Mouse (Mus musculus): ENCODE measurements around the gene Nepro. TPM values are rescaled to one million over a fixed set of nuclear protein-coding genes. Genes with fewer than 3 reads are reported as not detected.

Nepro gene
- polyA plus RNA-seq, 1 experiment from 2014 or later: 6.6 TPM

- Histone ChIP-seq H3K27ac (peak overlapping the region; percentile 93), H3K36me3 (ENCODE audit: poor library complexity, severe bottlenecking) (peaks cover 10% of the 10 kb centered on the region), H3K4me3 (peak overlapping the region; percentile 83), H3K4me2 (peak overlapping the region; percentile 68), H3K9me3 (replicated peaks) (no peaks in the 10 kb centered on the region), H3K9ac (peak overlapping the region; percentile 90), H3K4me1 (peaks cover 15% of the 10 kb centered on the region), H3K27me3 (no peaks in the 10 kb centered on the region)
- peak; percentile 42 for ATAC-seq
- WGBS: 7% methylated on average over 14 of the region's 14 CpGs
Measured at GRCm38 (mm10) chr16:44745471-44745865, 21.4 kb downstream of the Nepro start.

GRCm38 (mm10) chr16:44745866-44746562 lies 21.9 kb downstream of the Nepro start, which contains the start of gene Gtpbp8:
Gene Gtpbp8 (minus strand): TSS chr16:44746363.
- peak within 1 kb of the TSS; percentile 83 for H3K4me3 ChIP-seq

GRCm38 (mm10) chr16:44748007-44748406 lies 23.9 kb downstream of the Nepro start:
- WGBS: 61% methylated on average over 3 of the region's 3 CpGs
- Histone ChIP-seq H3K4me2 (no peak overlapping the region), H3K4me1 (peaks cover 15% of the 10 kb centered on the region), H3K4me3 (no peak overlapping the region), H3K9me3 (replicated peaks) (no peaks in the 10 kb centered on the region), H3K9ac (no peak overlapping the region), H3K36me3 (ENCODE audit: poor library complexity, severe bottlenecking) (no peaks in the 10 kb centered on the region), H3K27ac (no peak overlapping the region), H3K27me3 (no peaks in the 10 kb centered on the region)
- ATAC-seq: no peak

More at GRCm38 (mm10) chr16:44745866-44746562, 21.9 kb downstream of the Nepro start, which contains the start of gene Gtpbp8:
- Histone ChIP-seq H3K4me1 (peaks cover 15% of the 10 kb centered on the region), H3K4me2 (peak within 1 kb of the TSS; percentile 68), H3K27ac (peak within 1 kb of the TSS; percentile 93), H3K27me3 (no peaks in the 10 kb centered on the region), H3K36me3 (ENCODE audit: poor library complexity, severe bottlenecking) (peaks cover 10% of the 10 kb centered on the region), H3K9me3 (replicated peaks) (no peaks in the 10 kb centered on the region), H3K9ac (peak within 1 kb of the TSS; percentile 90)
- WGBS: under 1% methylated on average over 47 of the region's 47 CpGs
- peak; percentile 97 for ATAC-seq

- Histone ChIP-seq H3K36me3 (ENCODE audit: poor library complexity, severe bottlenecking) (no peaks in the 10 kb centered on the region), H3K4me3 (no peak overlapping the region), H3K27ac (no peak overlapping the region), H3K9ac (no peak overlapping the region), H3K27me3 (no peaks in the 10 kb centered on the region), H3K9me3 (replicated peaks) (no peaks in the 10 kb centered on the region), H3K4me2 (no peak overlapping the region), H3K4me1 (no peaks in the 10 kb centered on the region)
- WGBS: 95% methylated on average over 8 of the region's 8 CpGs
- no peak for ATAC-seq
Measured at GRCm38 (mm10) chr16:44757700-44758099, 33.6 kb downstream of the Nepro start.

GRCm38 (mm10) chr16:44761811-44762210 lies 37.7 kb downstream of the Nepro start:
- no peak overlapping the region for H3K4me3 ChIP-seq
- H3K27ac ChIP-seq: no peak overlapping the region
- H3K4me1 ChIP-seq: no peaks in the 10 kb centered on the region
- H3K4me2 ChIP-seq: no peak overlapping the region
- WGBS: 74% methylated on average over 1 of the region's 1 CpGs
- H3K36me3 ChIP-seq (ENCODE audit: poor library complexity, severe bottlenecking): no peaks in the 10 kb centered on the region
- no peaks in the 10 kb centered on the region for H3K27me3 ChIP-seq
- H3K9ac ChIP-seq: no peak overlapping the region
- ATAC-seq: no peak
- H3K9me3 ChIP-seq (replicated peaks): no peaks in the 10 kb centered on the region

GRCm38 (mm10) chr16:44765555-44766319 lies 41.6 kb downstream of the Nepro start, which contains the start of gene Cd200r1:
Gene Cd200r1 (plus strand): TSS chr16:44765736.
- Histone ChIP-seq H3K36me3 (ENCODE audit: poor library complexity, severe bottlenecking) (no peaks in the 10 kb centered on the region), H3K4me3 (no peak within 1 kb of the TSS), H3K9me3 (replicated peaks) (no peaks in the 10 kb centered on the region), H3K4me1 (no peaks in the 10 kb centered on the region), H3K4me2 (no peak within 1 kb of the TSS), H3K27ac (no peak within 1 kb of the TSS), H3K9ac (no peak within 1 kb of the TSS), H3K27me3 (no peaks in the 10 kb centered on the region)
- ATAC-seq: no peak
- WGBS: 85% methylated on average over 22 of the region's 22 CpGs

GRCm38 (mm10) chr16:44766320-44766892 lies 42.3 kb downstream of the Nepro start:
- WGBS: 87% methylated on average over 9 of the region's 9 CpGs
- ATAC-seq: no peak
- no peak overlapping the region for H3K4me3 ChIP-seq

GRCm38 (mm10) chr16:44767506-44767905 lies 43.4 kb downstream of the Nepro start:
- 89% methylated on average over 7 of the region's 7 CpGs for WGBS
- Histone ChIP-seq H3K27ac (no peak overlapping the region), H3K4me2 (no peak overlapping the region), H3K9me3 (replicated peaks) (no peaks in the 10 kb centered on the region), H3K27me3 (no peaks in the 10 kb centered on the region), H3K36me3 (ENCODE audit: poor library complexity, severe bottlenecking) (no peaks in the 10 kb centered on the region), H3K4me3 (no peak overlapping the region), H3K4me1 (no peaks in the 10 kb centered on the region), H3K9ac (no peak overlapping the region)
- no peak for ATAC-seq

More at GRCm38 (mm10) chr16:44766320-44766892, 42.3 kb downstream of the Nepro start:
- H3K9ac ChIP-seq: no peak overlapping the region
- H3K4me2 ChIP-seq: no peak overlapping the region
- no peaks in the 10 kb centered on the region for H3K4me1 ChIP-seq
- no peak overlapping the region for H3K27ac ChIP-seq
- H3K27me3 ChIP-seq: no peaks in the 10 kb centered on the region
- no peaks in the 10 kb centered on the region for H3K9me3 ChIP-seq (replicated peaks)
- no peaks in the 10 kb centered on the region for H3K36me3 ChIP-seq (ENCODE audit: poor library complexity, severe bottlenecking)

GRCm38 (mm10) chr16:44767967-44768366 lies 43.9 kb downstream of the Nepro start:
- peak; percentile 63; the same call in 1 of the 2 replicates for ATAC-seq
- H3K4me2 ChIP-seq: no peak overlapping the region
- no peak overlapping the region for H3K9ac ChIP-seq
- no peaks in the 10 kb centered on the region for H3K4me1 ChIP-seq
- no peaks in the 10 kb centered on the region for H3K9me3 ChIP-seq (replicated peaks)
- no peak overlapping the region for H3K27ac ChIP-seq
- H3K4me3 ChIP-seq: no peak overlapping the region
- 50% methylated on average over 2 of the region's 2 CpGs for WGBS
- no peaks in the 10 kb centered on the region for H3K36me3 ChIP-seq (ENCODE audit: poor library complexity, severe bottlenecking)
- no peaks in the 10 kb centered on the region for H3K27me3 ChIP-seq

GRCm38 (mm10) chr16:44772577-44772976 lies 48.5 kb downstream of the Nepro start:
- WGBS: 80% methylated on average over 6 of the region's 6 CpGs
- Histone ChIP-seq H3K27me3 (no peaks in the 10 kb centered on the region), H3K27ac (no peak overlapping the region), H3K4me1 (no peaks in the 10 kb centered on the region), H3K4me2 (no peak overlapping the region), H3K9ac (no peak overlapping the region), H3K36me3 (ENCODE audit: poor library complexity, severe bottlenecking) (no peaks in the 10 kb centered on the region), H3K4me3 (no peak overlapping the region), H3K9me3 (replicated peaks) (no peaks in the 10 kb centered on the region)
- no peak for ATAC-seq

- H3K27me3 ChIP-seq: no peaks in the 10 kb centered on the region
- H3K9ac ChIP-seq: no peak overlapping the region
- ATAC-seq: no peak
- H3K4me1 ChIP-seq: no peaks in the 10 kb centered on the region
- no peaks in the 10 kb centered on the region for H3K36me3 ChIP-seq (ENCODE audit: poor library complexity, severe bottlenecking)
- no peak overlapping the region for H3K4me3 ChIP-seq
- H3K9me3 ChIP-seq (replicated peaks): no peaks in the 10 kb centered on the region
- H3K4me2 ChIP-seq: no peak overlapping the region
- no peak overlapping the region for H3K27ac ChIP-seq
- 89% methylated on average over 3 of the region's 3 CpGs for WGBS
Measured at GRCm38 (mm10) chr16:44773673-44774072, 49.6 kb downstream of the Nepro start.

- no peaks in the 10 kb centered on the region for H3K4me1 ChIP-seq
- H3K9me3 ChIP-seq (replicated peaks): no peaks in the 10 kb centered on the region
- H3K27ac ChIP-seq: no peak overlapping the region
- no peaks in the 10 kb centered on the region for H3K36me3 ChIP-seq (ENCODE audit: poor library complexity, severe bottlenecking)
- H3K4me2 ChIP-seq: no peak overlapping the region
- no peak overlapping the region for H3K4me3 ChIP-seq
- H3K27me3 ChIP-seq: no peaks in the 10 kb centered on the region
- no peak for ATAC-seq
- no peak overlapping the region for H3K9ac ChIP-seq
- 91% methylated on average over 6 of the region's 6 CpGs for WGBS
Measured at GRCm38 (mm10) chr16:44774201-44774600, 50.1 kb downstream of the Nepro start.
